13 mouse cellular contexts compared by ENCODE assay signal in genomic region chr5:41754226-41754775, GRCm38 (mm10). TPM values are rescaled to one million over a fixed set of nuclear protein-coding genes. Genes with fewer than 3 reads are reported as not detected.
DNase-seq lines count a peak whose midpoint lies in the region; ATAC-seq and TF ChIP-seq lines count a peak whose summit lies in the region.
"Had no signal": no experiment of that assay in that cellular context is flagged by ENCODE, and none has a peak within 500 bp of the region (broad histone marks: within the 10 kb centered on the region; RNA-seq: fewer than 3 reads in every experiment).

No protein-coding gene starts in this region.

- H3K4me2 ChIP-seq in heart, embryonic 14.5 days (ENCODE audit: low read length) = peak overlapping the region; percentile 50
- peak overlapping the region; percentile 27; the same call in 1 of the 2 replicates for H3K4me2 ChIP-seq in hindbrain, embryonic 16.5 days (ENCODE audit: low read length)
- H3K4me2 ChIP-seq in midbrain, embryonic 14.5 days (ENCODE audit: low read length) = no peak overlapping the region
- H3K4me2 ChIP-seq: embryonic facial prominence, embryonic 15.5 days had no signal

- H3K4me3 ChIP-seq in heart, embryonic 14.5 days (ENCODE audit: control insufficient read depth in 1 of 2, insufficient read depth in 1 of 2, low read depth in 1 of 2, low read length in 2 of 2) = peak overlapping the region in 1 of 2 experiments; percentile 22; a peak in 1 of 4 replicates
- H3K4me3 ChIP-seq in bone marrow macrophage, adult 2 months (ENCODE audit: insufficient read depth, low read length) = peak overlapping the region; percentile 33
- H3K4me3 ChIP-seq in hindbrain, embryonic 16.5 days (ENCODE audit: low read length) = no peak overlapping the region
- H3K4me3 ChIP-seq in midbrain, embryonic 14.5 days (replicated peaks; ENCODE audit: low read depth, low read length) = no peak overlapping the region; the same call in 1 of the 2 replicates
- H3K4me3 ChIP-seq: embryonic facial prominence, embryonic 15.5 days had no signal

- TF ChIP-seq POLR2A in bone marrow macrophage, adult 2 months (IDR thresholded peaks at IDR 0.05; ENCODE audit: borderline replicate concordance, low read depth, low read length) = no peak

- DNase-seq in heart, postnatal 36 days = no peak
- peak; percentile 14 for DNase-seq in midbrain, embryonic 14.5 days
- no peak for DNase-seq in urinary bladder, postnatal 25 days (ENCODE audit: low spot score)
- DNase-seq in T-cell, adult 2 months (ENCODE audit: low spot score) = no peak
- DNase-seq: kidney, postnatal 25 days; right cerebral cortex, postnatal 14 days; thymus, adult 2 months had no signal

- no peak overlapping the region for H3K27ac ChIP-seq in heart, embryonic 14.5 days (replicated peaks in 1 of 2; ENCODE audit: control insufficient read depth in 1 of 2, insufficient read depth in 1 of 2, low read depth in 2 of 2, low read length in 2 of 2)
- no peak overlapping the region for H3K27ac ChIP-seq in bone marrow macrophage, adult 2 months (ENCODE audit: insufficient read depth, low read depth, low read length)
- H3K27ac ChIP-seq in hindbrain, embryonic 16.5 days (ENCODE audit: low read depth, low read length) = no peak overlapping the region
- no peak overlapping the region for H3K27ac ChIP-seq in midbrain, embryonic 14.5 days (replicated peaks; ENCODE audit: low read depth, low read length)
- H3K27ac ChIP-seq: embryonic facial prominence, embryonic 15.5 days had no signal

- no peak for ATAC-seq in heart, embryonic 14.5 days (ENCODE audit: insufficient number of reproducible peaks, insufficient read depth, low FRiP score, low read depth)
- no peak for ATAC-seq in hindbrain, embryonic 16.5 days
- no peak for ATAC-seq in midbrain, embryonic 14.5 days (ENCODE audit: low FRiP score, low TSS enrichment)
- ATAC-seq in inflammation-experienced regulatory T-cells, adult 6 months = no peak

- TF ChIP-seq CTCF in bone marrow macrophage, adult 2 months (IDR thresholded peaks at IDR 0.05; ENCODE audit: low read depth, low read length) = no peak

- H3K9me3 ChIP-seq in heart, embryonic 14.5 days (ENCODE audit: control insufficient read depth, low read length) = no peaks in the 10 kb centered on the region
- no peaks in the 10 kb centered on the region for H3K9me3 ChIP-seq in hindbrain, embryonic 16.5 days (ENCODE audit: control insufficient read depth, low read length)
- H3K9me3 ChIP-seq in midbrain, embryonic 14.5 days (ENCODE audit: control insufficient read depth, low read length) = 0 out of 2 replicates have a peak, but pooled peaks cover 3% of the 10 kb centered on the region
- H3K9me3 ChIP-seq: embryonic facial prominence, embryonic 15.5 days had no signal

- no peaks in the 10 kb centered on the region for H3K36me3 ChIP-seq in heart, embryonic 14.5 days (ENCODE audit: control insufficient read depth, insufficient read depth, low read length)
- no peaks in the 10 kb centered on the region for H3K36me3 ChIP-seq in hindbrain, embryonic 16.5 days (ENCODE audit: control insufficient read depth, insufficient read depth, low read length)
- no peaks in the 10 kb centered on the region for H3K36me3 ChIP-seq in midbrain, embryonic 14.5 days (ENCODE audit: control insufficient read depth, insufficient read depth, low read length)
- H3K36me3 ChIP-seq: embryonic facial prominence, embryonic 15.5 days had no signal

- no peaks in the 10 kb centered on the region for H3K4me1 ChIP-seq in heart, embryonic 14.5 days (ENCODE audit: control insufficient read depth in 2 of 2, insufficient read depth in 2 of 2, low read length in 2 of 2)
- no peaks in the 10 kb centered on the region for H3K4me1 ChIP-seq in bone marrow macrophage, adult 2 months (ENCODE audit: control insufficient read depth, insufficient read depth, low read length)
- no peaks in the 10 kb centered on the region for H3K4me1 ChIP-seq in hindbrain, embryonic 16.5 days (ENCODE audit: control insufficient read depth, insufficient read depth, low read depth, low read length)
- H3K4me1 ChIP-seq in midbrain, embryonic 14.5 days (ENCODE audit: control insufficient read depth, insufficient read depth, low read length) = no peaks in the 10 kb centered on the region

- peaks cover 98% of the 10 kb centered on the region for H3K27me3 ChIP-seq in heart, embryonic 14.5 days (ENCODE audit: control insufficient read depth, insufficient read depth, low read length)
- peaks cover 81% of the 10 kb centered on the region for H3K27me3 ChIP-seq in hindbrain, embryonic 16.5 days (replicated peaks; ENCODE audit: control insufficient read depth, insufficient read depth, low read length)
- H3K27me3 ChIP-seq in midbrain, embryonic 14.5 days (ENCODE audit: control insufficient read depth, insufficient read depth, low read length) = peaks cover 99% of the 10 kb centered on the region

- WGBS in heart, embryonic 14.5 days = under 1% methylated on average over 17 of the region's 17 CpGs
- 0% methylated on average over 17 of the region's 17 CpGs for WGBS in hindbrain, embryonic 16.5 days
- under 1% methylated on average over 17 of the region's 17 CpGs for WGBS in midbrain, embryonic 14.5 days

- intact Hi-C loops in heart, postnatal 36 days (cut with DNase I) = no loop called here

- no peak overlapping the region for H3K9ac ChIP-seq in heart, embryonic 14.5 days (ENCODE audit: low read length)
- H3K9ac ChIP-seq in hindbrain, embryonic 16.5 days (ENCODE audit: low read depth, low read length) = no peak overlapping the region
- H3K9ac ChIP-seq in midbrain, embryonic 14.5 days (replicated peaks; ENCODE audit: low read length) = no peak overlapping the region
- H3K9ac ChIP-seq: embryonic facial prominence, embryonic 15.5 days had no signal

RNA-seq across cellular contexts. Expression of gene Nkx3-2, which starts 10.0 kb away (rescaled TPM):
- polyA plus RNA-seq in heart, embryonic 14.5 days (2014; fragmentation: Nextera tagmentation; extraction: Ambion mirVana) = not detected in 2 replicates
- not detected for total RNA-seq in heart, postnatal 36 days (2021)
- polyA plus RNA-seq in bone marrow macrophage, adult 2 months (2012; ENCODE audit: insufficient read depth, insufficient read length, missing spikeins) = not detected in 2 replicates
- polyA plus RNA-seq in hindbrain, embryonic 16.5 days (2015; fragmentation: Nextera tagmentation; extraction: Ambion mirVana) = not detected in 2 replicates
- not detected in 2 replicates for polyA plus RNA-seq in midbrain, embryonic 14.5 days (2014; fragmentation: Nextera tagmentation; extraction: Ambion mirVana)
- polyA plus RNA-seq in inflammation-experienced regulatory T-cells, adult 6 months (2017; shearing (Covaris generic)) = not detected
- total RNA-seq: liver, adult 2 months had no signal
- polyA plus RNA-seq: liver, adult 2 months; thymus, adult 2 months had no signal

RNA-seq across cellular contexts. Expression of gene Rab28, which starts 46.3 kb away (rescaled TPM):
- polyA plus RNA-seq in heart, embryonic 14.5 days (2014; fragmentation: Nextera tagmentation; extraction: Ambion mirVana) = 46.3 and 51.0 TPM in 2 replicates
- 10 to 100 TPM; 88.5 to 91.7 TPM for total RNA-seq in heart, postnatal 36 days (2021)
- polyA plus RNA-seq in bone marrow macrophage, adult 2 months (2012; ENCODE audit: insufficient read depth, insufficient read length, missing spikeins) = 32.2 and 37.5 TPM in 2 replicates
- 59.4 and 60.2 TPM in 2 replicates for polyA plus RNA-seq in hindbrain, embryonic 16.5 days (2015; fragmentation: Nextera tagmentation; extraction: Ambion mirVana)
- 68.4 and 76.1 TPM in 2 replicates for polyA plus RNA-seq in midbrain, embryonic 14.5 days (2014; fragmentation: Nextera tagmentation; extraction: Ambion mirVana)
- polyA plus RNA-seq in inflammation-experienced regulatory T-cells, adult 6 months (2017; shearing (Covaris generic)) = 10 to 100 TPM; 19.1 to 31.4 (median 20.1) TPM
